Mouse (Mus musculus) G1E (cell line): ENCODE measurements at regions not wholly inside any gene's neighbourhood (a gene's known extent, or its start where the extent isn't known, plus 50 kb on each side); places are given as distances from the start of the nearest gene placed in this dataset.

ENCODE experiments used
- CTCF ChIP-seq: IDR thresholded peaks from 2 replicates; pipeline ENCODE4 v1.5.1; 2012; ENCODE audit warnings: low read depth, low read length, inconsistent platforms, mixed read lengths
- GATA1 ChIP-seq: IDR thresholded peaks from 2 replicates; pipeline ENCODE4 v1.6.1; 2012; ENCODE audit warnings: borderline replicate concordance, low read length, inconsistent platforms, mixed read lengths
- GATA2 ChIP-seq: IDR thresholded peaks from 2 replicates; pipeline ENCODE4 v1.6.1; 2012; ENCODE audit warnings: low read depth, low read length, inconsistent platforms, borderline replicate concordance
- POLR2AphosphoS5 ChIP-seq: IDR thresholded peaks from 2 replicates; pipeline ENCODE4 v1.6.1; 2012; ENCODE audit warnings: low read depth, low read length, inconsistent platforms; ENCODE audit not compliant: insufficient replicate concordance
- TAL1 ChIP-seq: conservative IDR thresholded peaks from 2 replicates; pipeline ENCODE4 v1.6.1; 2012; ENCODE audit warnings: low read depth, low read length, inconsistent platforms, mixed read lengths

DNA sequence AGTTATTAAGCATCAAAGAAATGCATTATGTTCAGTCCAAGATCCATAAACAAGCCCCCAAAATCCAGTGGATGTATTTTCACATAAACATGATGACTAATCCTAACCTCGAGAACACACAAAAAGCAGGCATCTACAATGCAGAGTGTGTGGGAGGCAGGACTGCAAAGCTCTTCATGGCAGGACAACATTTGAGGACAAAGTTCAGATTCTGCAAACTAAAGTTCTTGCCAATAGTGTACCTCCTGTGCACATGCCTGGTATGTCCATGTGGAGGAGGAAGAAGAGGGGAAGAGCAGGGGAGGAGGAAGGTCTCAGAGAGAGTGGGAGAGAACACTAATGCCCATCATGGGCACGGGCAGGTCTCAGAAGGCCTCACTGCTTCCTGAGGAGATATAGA lies 72.6 kb upstream of the Irs2 start:
- TF ChIP-seq CTCF (no peak), GATA1 (no peak), TAL1 (no peak), POLR2AphosphoS5 (no peak), GATA2 (no peak)
